Mouse (Mus musculus) liver, embryonic 14.5 days (tissue): ENCODE data around the gene 4930596D02Rik.

Experiments
- CTCF ChIP-seq: IDR thresholded peaks from 2 replicates; pipeline ENCODE4 v1.5.1; 2016; ENCODE audit warnings: antibody characterized with exemption, low read depth, control low read depth
- EP300 ChIP-seq: IDR thresholded peaks from 2 replicates; pipeline ENCODE4 v1.6.1; 2016; ENCODE audit warnings: antibody characterized with exemption, low read depth

GRCm38 (mm10) chr14:35780033-35780432 lies 31.7 kb downstream of the 4930596D02Rik start:
- TF ChIP-seq CTCF (no peak), EP300 (no peak)
